Mouse (Mus musculus): Measurements from ENCODE around the gene Zfp62.

Gene Zfp62

GRCm38 (mm10) chr11:49267316-49267715, 64.2 kb downstream of the Zfp62 start:
- in situ Hi-C loops (cut with MboI; ENCODE audit: low sequenced_read_pairs): loop anchor here (25.0 kb wide), 2 partner anchors 155 to 405 kb away; partner anchors contain the start of genes Irgm1 and Olfr1396

- in situ Hi-C loops (cut with MboI; ENCODE audit: low sequenced_read_pairs): loop anchor here (25.0 kb wide), 2 partner anchors 156 to 406 kb away; partner anchors contain the start of genes Irgm1 and Olfr1396
These were observed 65.0 kb downstream of the Zfp62 start for GRCm38 (mm10) chr11:49267970-49268579.
